Mouse (Mus musculus) small intestine, adult 2 months (tissue): ENCODE measurements around the gene Mpped1.

Experiments used
- CTCF ChIP-seq: fragments of 200-500 bp; IDR thresholded peaks from 2 replicates; pipeline ENCODE4 v1.5.1; 2012; ENCODE audit warnings: low read depth, mild to moderate bottlenecking, control low read depth, inconsistent platforms, low read length, moderate library complexity, mixed read lengths; ENCODE audit not compliant: insufficient replicate concordance, insufficient read length; ENCODE audit errors: extremely low read depth
- POLR2A ChIP-seq: fragments of 200-500 bp; IDR thresholded peaks from 2 replicates; pipeline ENCODE4 v1.6.1; 2012; ENCODE audit warnings: low read depth, mild to moderate bottlenecking, control low read depth, inconsistent platforms, low read length, moderate library complexity

DNA sequence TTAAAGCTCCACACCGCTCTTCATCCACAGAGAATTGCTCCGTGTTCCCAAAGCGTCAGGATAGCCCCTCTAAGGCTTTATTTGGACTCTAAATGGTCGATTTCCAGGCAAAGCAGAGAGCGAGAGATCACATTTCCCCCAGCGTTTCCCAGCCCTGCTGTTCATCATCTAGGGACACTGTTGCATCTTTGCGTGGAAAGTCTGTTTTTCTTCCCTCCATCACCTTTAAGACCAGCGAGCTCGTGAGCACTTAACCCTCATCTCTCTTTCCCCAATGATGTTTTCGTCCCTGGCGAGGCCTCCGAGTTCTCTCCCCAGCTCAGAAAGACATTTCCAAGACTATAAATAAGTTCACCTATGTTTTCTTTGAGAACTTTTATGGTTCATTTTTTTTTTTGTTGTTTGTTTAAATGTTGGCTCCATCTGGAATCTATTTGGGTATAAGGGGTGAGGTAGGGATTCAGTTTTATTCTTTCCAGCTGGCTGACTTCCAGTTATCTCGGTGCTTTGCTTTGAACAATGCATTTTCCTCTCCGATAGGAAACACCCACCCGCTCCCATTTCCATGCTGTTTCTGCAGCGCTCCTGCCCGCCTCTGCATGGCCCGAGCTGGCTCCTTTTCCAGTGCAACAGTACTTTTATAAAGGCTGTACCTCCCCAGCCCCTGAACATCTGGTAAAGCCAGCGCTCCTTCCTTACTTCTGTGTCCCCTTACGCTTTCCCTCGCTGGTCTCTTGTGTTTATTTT, 38.4 kb upstream of the Mpped1 start:
- TF ChIP-seq CTCF (no peak), POLR2A (no peak)
